Mouse (Mus musculus): ENCODE measurements around the gene C1ql1. TPM values are rescaled to one million over a fixed set of nuclear protein-coding genes. Genes with fewer than 3 reads are reported as not detected.

The C1ql1 gene
- polyA plus RNA-seq, 1 experiment, result not detected

DNA sequence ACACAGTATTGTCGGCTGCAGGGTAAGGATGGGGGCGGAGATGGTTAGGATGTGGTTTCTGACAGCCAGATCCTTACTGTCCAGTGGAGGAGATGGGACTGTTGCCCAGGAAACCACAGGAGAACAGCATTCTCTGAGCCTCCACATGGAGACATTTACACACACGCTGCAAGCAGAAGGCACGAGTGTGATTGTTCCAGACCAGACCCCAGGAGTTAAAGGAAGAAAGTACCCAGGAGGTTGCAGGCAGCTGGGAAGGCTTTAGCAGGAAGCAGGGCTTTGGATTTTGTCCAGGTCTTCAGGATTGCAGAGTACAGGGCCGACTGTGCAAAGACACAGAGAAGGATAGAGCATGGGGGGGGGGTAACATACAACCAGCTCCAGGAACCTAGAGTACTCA lies 25.1 kb upstream of the C1ql1 start:
- no peak overlapping the region for H3K4me3 ChIP-seq (ENCODE audit: insufficient read depth, low read depth, low read length)
- no peaks in the 10 kb centered on the region for H3K4me1 ChIP-seq (ENCODE audit: control insufficient read depth, insufficient read depth, insufficient read length, low read length)
- no peak overlapping the region for H3K27ac ChIP-seq (replicated peaks; ENCODE audit: low read depth, low read length)

DNA sequence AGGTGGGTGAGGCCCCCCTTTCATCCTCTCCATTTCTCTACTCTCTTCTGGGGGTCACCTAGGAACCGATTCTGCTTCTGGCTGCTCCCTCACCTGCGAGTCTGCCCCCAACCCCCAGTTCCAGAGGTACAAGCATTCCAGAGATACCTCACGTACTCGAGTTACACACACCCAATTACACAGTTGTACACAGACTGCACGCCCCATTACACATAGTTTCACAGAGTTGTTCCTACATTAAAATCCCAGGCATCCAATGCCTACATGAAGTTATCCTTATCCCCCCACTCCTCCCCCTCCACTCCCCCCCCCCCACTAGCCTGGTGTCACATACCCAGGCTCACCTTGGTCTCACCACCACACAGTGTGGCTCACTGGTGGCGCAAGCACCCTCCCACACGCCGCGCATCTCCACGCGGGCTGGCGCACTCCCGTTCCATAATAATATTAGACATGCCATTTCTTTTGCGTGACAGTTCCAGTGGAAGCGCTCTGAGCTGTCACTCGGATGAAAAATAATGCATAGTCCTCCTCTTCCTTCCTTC lies 18.1 kb upstream of the C1ql1 start:
- H3K4me1 ChIP-seq (ENCODE audit: control insufficient read depth, insufficient read depth, insufficient read length, low read length), result no peaks in the 10 kb centered on the region
- H3K4me3 ChIP-seq (ENCODE audit: insufficient read depth, low read depth, low read length), result no peak overlapping the region
- H3K27ac ChIP-seq (replicated peaks; ENCODE audit: low read depth, low read length), result no peak overlapping the region

- no peak overlapping the region for H3K27ac ChIP-seq (replicated peaks; ENCODE audit: low read depth, low read length)
- H3K4me3 ChIP-seq (ENCODE audit: insufficient read depth, low read depth, low read length), result no peak overlapping the region
- H3K4me1 ChIP-seq (ENCODE audit: control insufficient read depth, insufficient read depth, insufficient read length, low read length), result no peaks in the 10 kb centered on the region
These were observed 17.5 kb upstream of the C1ql1 start for GRCm38 (mm10) chr11:102963855-102964546.

DNA sequence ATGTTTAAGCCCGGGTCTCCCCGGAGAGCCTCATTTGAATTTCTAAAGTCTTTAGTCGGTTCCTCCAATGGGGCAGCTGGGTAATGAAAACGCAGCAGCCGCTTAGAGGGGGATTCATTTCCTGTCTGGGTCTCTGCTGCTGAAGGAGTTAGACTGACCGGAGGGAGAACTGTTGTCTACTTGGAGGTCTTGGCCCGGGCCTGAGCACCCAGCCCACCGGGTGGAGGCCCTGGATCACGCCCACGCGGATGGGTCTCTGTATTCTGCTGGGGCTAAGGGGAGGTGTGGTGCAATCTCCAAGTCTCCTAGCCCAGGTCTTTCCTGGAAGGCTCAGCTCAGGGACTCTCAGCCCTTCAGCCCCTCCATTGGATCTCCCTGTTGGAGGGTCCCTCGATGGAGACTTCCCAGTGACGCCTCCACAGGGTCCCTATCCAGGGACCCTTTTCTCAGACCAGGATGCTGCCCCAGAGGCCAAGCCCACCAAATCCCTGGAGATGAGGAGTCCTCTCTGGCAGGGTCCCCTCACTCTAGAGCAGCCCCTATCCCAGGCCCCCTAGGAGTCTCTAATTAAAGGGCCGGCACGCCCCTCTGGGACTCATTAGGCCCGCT lies 16.9 kb upstream of the C1ql1 start:
- no peak overlapping the region for H3K27ac ChIP-seq (replicated peaks; ENCODE audit: low read depth, low read length)
- no peaks in the 10 kb centered on the region for H3K4me1 ChIP-seq (ENCODE audit: control insufficient read depth, insufficient read depth, insufficient read length, low read length)
- no peak overlapping the region for H3K4me3 ChIP-seq (ENCODE audit: insufficient read depth, low read depth, low read length)

DNA sequence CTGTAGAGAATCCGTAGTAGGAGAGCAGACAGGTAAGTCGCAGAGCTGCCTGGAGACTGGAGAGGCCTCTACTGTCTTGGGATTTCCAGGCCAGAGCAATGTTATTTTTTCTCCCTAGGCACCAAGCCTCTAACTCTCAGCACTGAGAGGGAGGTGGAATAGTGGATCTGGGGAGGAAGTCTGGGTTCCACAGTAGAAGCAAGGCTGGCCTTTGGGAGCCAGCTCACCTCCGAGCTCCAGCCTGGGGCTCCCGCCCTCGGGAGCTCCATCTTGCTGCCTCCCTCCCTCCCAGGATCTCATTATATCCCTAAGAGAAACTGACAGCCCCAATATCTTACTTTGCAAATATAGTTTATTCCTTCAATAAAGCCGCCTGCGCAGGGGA lies 16.4 kb upstream of the C1ql1 start:
- no peak overlapping the region for H3K4me3 ChIP-seq (ENCODE audit: insufficient read depth, low read depth, low read length)
- H3K27ac ChIP-seq (replicated peaks; ENCODE audit: low read depth, low read length), result no peak overlapping the region
- no peaks in the 10 kb centered on the region for H3K4me1 ChIP-seq (ENCODE audit: control insufficient read depth, insufficient read depth, insufficient read length, low read length)

GRCm38 (mm10) chr11:102961082-102961481 lies 14.6 kb upstream of the C1ql1 start:
- no peak overlapping the region for H3K4me3 ChIP-seq (ENCODE audit: insufficient read depth, low read depth, low read length)
- no peak overlapping the region for H3K27ac ChIP-seq (replicated peaks; ENCODE audit: low read depth, low read length)

DNA sequence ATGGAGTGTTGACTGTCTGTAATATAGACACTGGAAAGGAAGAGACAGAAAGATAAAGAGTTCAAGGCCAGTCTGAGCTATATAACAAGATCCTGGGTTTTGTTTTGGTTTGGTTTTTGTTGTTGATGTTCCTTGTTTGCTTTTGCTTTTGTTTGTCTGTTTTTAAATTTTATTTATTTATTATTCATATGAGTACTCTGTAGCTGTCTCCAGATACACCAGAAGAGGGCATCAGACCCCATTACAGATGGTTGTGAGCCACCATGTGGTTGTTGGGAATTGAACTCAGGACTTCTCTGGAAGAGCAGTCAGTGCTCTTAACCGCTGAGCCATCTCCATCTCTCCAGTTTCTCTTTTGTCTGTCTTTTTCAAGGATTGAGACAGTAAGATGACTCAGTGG lies 12.4 kb upstream of the C1ql1 start:
- Histone ChIP-seq H3K27ac (replicated peaks; ENCODE audit: low read depth, low read length) (no peak overlapping the region), H3K4me3 (ENCODE audit: insufficient read depth, low read depth, low read length) (no peak overlapping the region)

More at GRCm38 (mm10) chr11:102961082-102961481, 14.6 kb upstream of the C1ql1 start:
- no peaks in the 10 kb centered on the region for H3K4me1 ChIP-seq (ENCODE audit: control insufficient read depth, insufficient read depth, insufficient read length, low read length)

DNA sequence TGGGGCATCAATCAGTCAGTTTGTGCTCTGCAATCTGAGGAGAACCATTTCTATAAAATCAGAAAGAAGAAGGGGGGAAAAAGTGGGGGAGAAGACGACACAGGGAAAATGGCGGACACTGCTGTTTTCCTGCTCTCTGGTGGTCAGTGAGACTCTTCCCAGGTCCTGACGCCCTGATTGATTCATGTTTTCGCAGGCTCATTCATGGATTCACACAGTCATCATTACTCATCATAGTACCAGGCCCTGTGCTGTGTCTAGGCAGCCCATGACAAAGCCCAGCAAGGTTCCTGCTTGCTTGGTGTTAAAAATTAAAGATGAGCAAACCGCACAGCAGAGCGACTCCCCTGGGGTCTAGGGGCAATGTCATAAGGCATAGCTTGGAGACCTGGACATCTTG lies 11.9 kb upstream of the C1ql1 start:
- H3K4me3 ChIP-seq (ENCODE audit: insufficient read depth, low read depth, low read length), result no peak overlapping the region

More for the DNA sequence above, 12.4 kb upstream of the C1ql1 start:
- H3K4me1 ChIP-seq (ENCODE audit: control insufficient read depth, insufficient read depth, insufficient read length, low read length), result no peaks in the 10 kb centered on the region

GRCm38 (mm10) chr11:102957692-102958091 lies 11.2 kb upstream of the C1ql1 start:
- no peak overlapping the region for H3K27ac ChIP-seq (replicated peaks; ENCODE audit: low read depth, low read length)
- H3K4me3 ChIP-seq (ENCODE audit: insufficient read depth, low read depth, low read length), result no peak overlapping the region
- no peaks in the 10 kb centered on the region for H3K4me1 ChIP-seq (ENCODE audit: control insufficient read depth, insufficient read depth, insufficient read length, low read length)

More for the DNA sequence above, 11.9 kb upstream of the C1ql1 start:
- no peaks in the 10 kb centered on the region for H3K4me1 ChIP-seq (ENCODE audit: control insufficient read depth, insufficient read depth, insufficient read length, low read length)
- H3K27ac ChIP-seq (replicated peaks; ENCODE audit: low read depth, low read length), result no peak overlapping the region

GRCm38 (mm10) chr11:102956962-102957614 lies 10.6 kb upstream of the C1ql1 start:
- Histone ChIP-seq H3K4me1 (ENCODE audit: control insufficient read depth, insufficient read depth, insufficient read length, low read length) (no peaks in the 10 kb centered on the region), H3K4me3 (ENCODE audit: insufficient read depth, low read depth, low read length) (no peak overlapping the region), H3K27ac (replicated peaks; ENCODE audit: low read depth, low read length) (no peak overlapping the region)

- peaks cover 2% of the 10 kb centered on the region; the same call in 1 of the 2 replicates for H3K4me1 ChIP-seq (ENCODE audit: control insufficient read depth, insufficient read depth, insufficient read length, low read length)
- H3K4me3 ChIP-seq (ENCODE audit: insufficient read depth, low read depth, low read length), result no peak overlapping the region
- H3K27ac ChIP-seq (replicated peaks; ENCODE audit: low read depth, low read length), result no peak overlapping the region
These were observed 6.4 kb upstream of the C1ql1 start for GRCm38 (mm10) chr11:102952922-102953321.

DNA sequence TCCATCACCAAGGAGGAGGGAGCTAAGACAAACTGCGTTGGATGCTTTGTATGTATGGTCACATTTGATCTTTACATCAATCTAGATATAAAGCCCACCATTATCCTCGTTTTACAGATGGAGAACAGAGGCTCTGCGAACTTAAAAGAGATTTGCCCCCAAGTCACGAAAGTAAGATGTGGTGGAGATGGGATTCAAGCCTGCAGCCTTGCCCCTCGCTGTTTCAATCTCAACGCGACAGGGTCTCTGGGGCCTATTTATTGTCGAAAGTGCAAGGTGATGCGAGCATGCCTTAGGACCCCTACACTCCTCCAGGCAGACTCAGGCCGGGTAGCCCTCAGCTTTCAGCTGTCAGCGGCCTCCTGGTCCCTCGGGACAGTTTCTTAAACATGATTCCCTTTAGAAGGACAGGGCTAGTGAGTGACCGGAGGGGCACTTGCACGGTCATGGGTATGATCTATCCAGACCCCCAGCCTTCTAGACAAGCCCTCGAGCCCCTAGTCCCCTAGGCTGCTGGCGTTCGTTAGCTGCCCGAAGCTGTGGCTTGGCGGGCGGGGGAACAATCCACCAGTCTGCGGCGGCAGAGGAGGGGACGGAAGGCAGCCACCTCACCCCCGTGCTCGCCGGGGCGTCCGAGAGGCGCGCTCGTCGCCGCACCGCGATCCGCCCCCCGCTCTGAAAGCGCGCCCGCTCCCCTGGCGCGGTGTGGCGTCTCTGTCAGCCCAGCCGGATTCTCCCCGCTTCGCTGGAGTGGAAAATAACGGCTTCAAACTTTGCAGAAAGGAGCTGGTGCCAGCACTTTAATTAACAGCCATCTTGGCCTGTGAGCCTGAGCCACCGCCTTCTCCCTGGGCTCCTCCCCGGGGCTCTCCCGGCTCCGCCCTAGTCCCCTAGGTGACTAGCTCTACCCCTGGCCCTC lies 1.8 kb upstream of the C1ql1 start:
- peak overlapping the region; percentile 80 for H3K4me3 ChIP-seq (ENCODE audit: insufficient read depth, low read depth, low read length)
- H3K4me1 ChIP-seq (ENCODE audit: control insufficient read depth, insufficient read depth, insufficient read length, low read length), result peaks cover 2% of the 10 kb centered on the region; the same call in 1 of the 2 replicates
- H3K27ac ChIP-seq (replicated peaks; ENCODE audit: low read depth, low read length), result peak overlapping the region; percentile 34

DNA sequence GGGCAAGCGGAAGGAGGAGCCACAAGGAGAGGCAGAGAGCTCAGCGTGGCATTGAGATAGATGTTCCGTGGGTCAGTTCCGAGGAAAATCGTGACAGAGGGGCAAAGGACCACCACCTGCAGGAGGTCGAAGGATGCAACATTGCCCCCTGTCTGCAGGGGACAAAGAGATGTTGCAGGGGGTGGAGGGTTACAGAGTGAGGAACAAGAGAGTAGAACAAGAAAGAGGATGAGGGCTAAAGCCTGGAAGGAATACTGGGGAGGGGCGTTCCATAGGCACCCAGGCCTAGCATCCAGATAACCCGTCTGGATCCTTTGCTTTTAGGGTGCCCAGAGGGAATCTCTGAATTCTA lies 480 bp upstream of the C1ql1 start:
- H3K27ac ChIP-seq (replicated peaks; ENCODE audit: low read depth, low read length), result no peak overlapping the region
- H3K4me3 ChIP-seq (ENCODE audit: insufficient read depth, low read depth, low read length), result peak overlapping the region; percentile 8

GRCm38 (mm10) chr11:102945306-102946264 lies 903 bp downstream of the C1ql1 start:
- Histone ChIP-seq H3K4me3 (ENCODE audit: insufficient read depth, low read depth, low read length) (peak overlapping the region; percentile 11), H3K4me1 (ENCODE audit: control insufficient read depth, insufficient read depth, insufficient read length, low read length) (peaks cover 2% of the 10 kb centered on the region; the same call in 1 of the 2 replicates)

More for the DNA sequence above, 480 bp upstream of the C1ql1 start:
- H3K4me1 ChIP-seq (ENCODE audit: control insufficient read depth, insufficient read depth, insufficient read length, low read length), result peaks cover 2% of the 10 kb centered on the region; the same call in 1 of the 2 replicates

More at GRCm38 (mm10) chr11:102945306-102946264, 903 bp downstream of the C1ql1 start:
- H3K27ac ChIP-seq (replicated peaks; ENCODE audit: low read depth, low read length), result no peak overlapping the region
